Mouse (Mus musculus): ENCODE data around the gene Rtn1.

The Rtn1 gene

GRCm38 (mm10) chr12:72408954-72409353 is at the start of gene Rtn1:
Rtn1 (minus strand) TSS chr12:72409054.
- no peak for DNase-seq

- DNase-seq, result no peak
These were observed 45.1 kb upstream of the Rtn1 start for GRCm38 (mm10) chr12:72453941-72454340.

- peak; percentile 43 to 69 for DNase-seq
These were observed 33.2 kb upstream of the Rtn1 start, which contains the start of gene Lrrc9 for GRCm38 (mm10) chr12:72441839-72442576. Lrrc9 (plus strand) TSS chr12:72441866.

GRCm38 (mm10) chr12:72438961-72439480 is 30.2 kb upstream of the Rtn1 start:
- no peak for DNase-seq

- no peak for DNase-seq
These were observed 29.0 kb upstream of the Rtn1 start for GRCm38 (mm10) chr12:72437676-72438341.

- peak in 1 of 2 experiments; percentile 15 for DNase-seq
These were observed 24.5 kb upstream of the Rtn1 start for GRCm38 (mm10) chr12:72433241-72433865.

GRCm38 (mm10) chr12:72432209-72432608 is 23.4 kb upstream of the Rtn1 start:
- DNase-seq, result no peak

GRCm38 (mm10) chr12:72427722-72428126 is 18.9 kb upstream of the Rtn1 start:
- peak; percentile 68 to 78 for DNase-seq

- no peak for DNase-seq
These were observed 13.8 kb upstream of the Rtn1 start for GRCm38 (mm10) chr12:72422681-72423080.

GRCm38 (mm10) chr12:72417762-72418161 is 8.9 kb upstream of the Rtn1 start:
- DNase-seq, result no peak

GRCm38 (mm10) chr12:72408111-72408891 is 553 bp downstream of the Rtn1 start:
- peak; percentile 16 to 47 for DNase-seq

GRCm38 (mm10) chr12:72407721-72408110 is 1.1 kb downstream of the Rtn1 start:
- no peak for DNase-seq

GRCm38 (mm10) chr12:72407146-72407545 is 1.7 kb downstream of the Rtn1 start:
- DNase-seq, result no peak

GRCm38 (mm10) chr12:72405031-72405430 is 3.8 kb downstream of the Rtn1 start:
- no peak for DNase-seq

GRCm38 (mm10) chr12:72393046-72393805 is 15.6 kb downstream of the Rtn1 start:
- DNase-seq, result no peak

- DNase-seq, result no peak
These were observed 18.5 kb downstream of the Rtn1 start for GRCm38 (mm10) chr12:72390346-72390745.

GRCm38 (mm10) chr12:72389377-72390103 is 19.3 kb downstream of the Rtn1 start:
- DNase-seq, result no peak

GRCm38 (mm10) chr12:72388835-72389234 is 20.0 kb downstream of the Rtn1 start:
- DNase-seq, result no peak

GRCm38 (mm10) chr12:72388135-72388534 is 20.7 kb downstream of the Rtn1 start:
- no peak for DNase-seq

GRCm38 (mm10) chr12:72376309-72376708 is 32.5 kb downstream of the Rtn1 start:
- DNase-seq, result no peak

- DNase-seq, result no peak
These were observed 34.0 kb downstream of the Rtn1 start for GRCm38 (mm10) chr12:72374823-72375225.

Data from kidney, postnatal 25 days (tissue).